Mouse (Mus musculus) midbrain, embryonic 12.5 days (tissue): Measurements from ENCODE around the gene Nectin4. TPM values are rescaled to one million over a fixed set of nuclear protein-coding genes. Genes with fewer than 3 reads are reported as not detected.

Experiments used
- ATAC-seq: fragments of 200-750 bp; cut with Nextera tagmentation; 2 replicates; pipeline ENCODE4 v1.8.0; 2017; ENCODE audit warnings: low read depth, moderate TSS enrichment, moderate library complexity; ENCODE audit not compliant: low FRiP score
- H3K27ac ChIP-seq: fragments of 300-500 bp; sonication (generic); replicated peaks from 2 replicates; pipeline ENCODE4 v1.5.1; 2016; ENCODE audit warnings: mild to moderate bottlenecking
- H3K27me3 ChIP-seq: fragments of 300-500 bp; sonication (generic); 2 replicates; pipeline ENCODE4 v1.6.1; 2016; ENCODE audit warnings: mild to moderate bottlenecking
- H3K36me3 ChIP-seq: fragments of 300-500 bp; sonication (generic); 2 replicates; pipeline ENCODE4 v1.6.1; 2016
- H3K4me1 ChIP-seq: fragments of 300-500 bp; sonication (generic); 2 replicates; pipeline ENCODE4 v1.6.1; 2016
- H3K4me2 ChIP-seq: fragments of 300-500 bp; sonication (generic); replicated peaks from 2 replicates; pipeline ENCODE4 v1.6.1; 2016; ENCODE audit warnings: mild to moderate bottlenecking, moderate library complexity
- H3K4me3 ChIP-seq: fragments of 300-500 bp; sonication (generic); 2 replicates; pipeline ENCODE4 v1.5.1; 2016; ENCODE audit warnings: mild to moderate bottlenecking
- H3K9ac ChIP-seq: fragments of 300-500 bp; sonication (generic); replicated peaks from 2 replicates; pipeline ENCODE4 v1.6.1; 2016; ENCODE audit warnings: mild to moderate bottlenecking, moderate library complexity
- H3K9me3 ChIP-seq: fragments of 300-500 bp; sonication (generic); 2 replicates; pipeline ENCODE4 v1.6.1; 2016; ENCODE audit warnings: mild to moderate bottlenecking
- WGBS: fragments of 180-500 bp; shearing (Covaris S2); methylation state at CpG from one replicate; pipeline ENCODE4 v1.1.7; 2016; 5-methylcytosine and 5-hydroxymethylcytosine counted together
- polyA plus RNA-seq: library from polyadenylated mRNA; unstranded; fragments of >200 nt; fragmentation: Nextera tagmentation; extraction: Ambion mirVana; gene quantifications from 2 replicates; pipeline ENCODE4 v1.2.1, GENCODE M21; 2016

Nectin4 gene
- polyA plus RNA-seq, 1 experiment from 2014 or later: 1.4 TPM

GRCm38 (mm10) chr1:171343922-171344677 is 25.8 kb upstream of the Nectin4 start:
- Histone ChIP-seq H3K4me2 (peak overlapping the region; percentile 82), H3K36me3 (peaks cover 45% of the 10 kb centered on the region), H3K4me3 (no peak overlapping the region), H3K27me3 (no peaks in the 10 kb centered on the region), H3K9ac (no peak overlapping the region), H3K4me1 (peaks cover 30% of the 10 kb centered on the region), H3K27ac (no peak overlapping the region), H3K9me3 (peaks cover 6% of the 10 kb centered on the region; the same call in 1 of the 2 replicates)
- whole genome bisulfite sequencing: 85% methylated on average over 8 of the region's 9 CpGs
- ATAC-seq: no peak

GRCm38 (mm10) chr1:171344715-171345114 is 25.2 kb upstream of the Nectin4 start:
- peaks cover 30% of the 10 kb centered on the region for H3K4me1 ChIP-seq
- H3K27ac ChIP-seq: no peak overlapping the region
- 77% methylated on average over 9 of the region's 9 CpGs for WGBS
- H3K9me3 ChIP-seq: peaks cover 6% of the 10 kb centered on the region; the same call in 1 of the 2 replicates
- H3K36me3 ChIP-seq: peaks cover 39% of the 10 kb centered on the region
- H3K4me3 ChIP-seq: peak overlapping the region; percentile 91
- peak overlapping the region; percentile 80; the same call in 1 of the 2 replicates for H3K9ac ChIP-seq
- peak overlapping the region; percentile 82 for H3K4me2 ChIP-seq
- no peaks in the 10 kb centered on the region for H3K27me3 ChIP-seq
- ATAC-seq: no peak

- Histone ChIP-seq H3K27me3 (no peaks in the 10 kb centered on the region), H3K4me1 (peaks cover 30% of the 10 kb centered on the region), H3K27ac (peak within 1 kb of the TSS; percentile 44), H3K9ac (peak within 1 kb of the TSS; percentile 80), H3K4me3 (peak within 1 kb of the TSS; percentile 91), H3K36me3 (peaks cover 32% of the 10 kb centered on the region), H3K9me3 (peaks cover 6% of the 10 kb centered on the region; the same call in 1 of the 2 replicates), H3K4me2 (peak within 1 kb of the TSS; percentile 82)
- under 1% methylated on average over 49 of the region's 53 CpGs for WGBS
- peak; percentile 96 for ATAC-seq
Observed at GRCm38 (mm10) chr1:171345225-171346094, 24.4 kb upstream of the Nectin4 start, which contains the start of the genes Nit1 and Pfdn2. Gene Nit1 (minus strand): TSS chr1:171345646. Gene Pfdn2 (plus strand): TSS chr1:171345670.

DNA sequence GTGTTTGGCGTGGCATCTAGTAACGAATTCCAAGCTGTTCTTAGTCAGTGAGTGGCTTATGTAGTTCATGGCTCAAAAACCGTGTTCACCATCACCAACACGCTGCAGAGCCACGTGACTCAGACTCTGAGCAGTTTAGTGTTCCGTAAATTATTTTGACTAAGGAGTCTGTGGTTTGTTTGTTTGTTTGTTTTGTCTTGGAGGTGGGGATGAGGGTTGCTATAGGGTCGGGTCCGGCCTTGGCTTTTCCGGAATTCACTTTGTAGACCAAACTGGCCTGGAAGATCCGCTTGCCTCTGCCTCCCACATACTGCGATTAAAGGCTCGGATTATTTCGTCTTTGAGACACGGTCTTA is 23.8 kb upstream of the Nectin4 start:
- no peaks in the 10 kb centered on the region for H3K27me3 ChIP-seq
- H3K27ac ChIP-seq: no peak overlapping the region
- peak overlapping the region; percentile 82 for H3K4me2 ChIP-seq
- H3K9ac ChIP-seq: peak overlapping the region; percentile 80
- H3K4me1 ChIP-seq: peaks cover 30% of the 10 kb centered on the region
- peaks cover 26% of the 10 kb centered on the region for H3K36me3 ChIP-seq
- WGBS: 2% methylated on average over 14 of the region's 14 CpGs
- H3K4me3 ChIP-seq: peak overlapping the region; percentile 91
- H3K9me3 ChIP-seq: peaks cover 6% of the 10 kb centered on the region; the same call in 1 of the 2 replicates
- no peak for ATAC-seq

DNA sequence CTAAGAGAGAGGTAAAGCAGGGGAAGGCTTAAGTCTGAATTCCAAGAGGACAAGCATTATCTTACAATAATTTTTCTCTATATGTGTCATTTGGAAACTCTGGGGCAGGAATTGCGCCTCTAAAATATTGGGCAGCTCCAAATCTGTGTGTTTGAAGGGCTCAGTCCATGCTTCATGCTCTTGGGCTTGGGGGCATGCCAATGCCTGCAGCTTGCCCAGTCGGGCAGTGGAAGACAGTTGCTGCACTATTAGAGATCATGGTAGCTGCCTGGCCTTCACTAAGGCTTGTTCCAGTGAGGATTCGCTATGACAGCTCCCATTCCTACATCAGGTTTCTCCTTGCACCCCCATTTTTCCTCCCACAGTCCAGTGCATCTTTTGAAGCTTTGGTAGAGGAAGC is 21.2 kb upstream of the Nectin4 start:
- Histone ChIP-seq H3K9me3 (peaks cover 6% of the 10 kb centered on the region; the same call in 1 of the 2 replicates), H3K9ac (no peak overlapping the region), H3K36me3 (no peaks in the 10 kb centered on the region), H3K27me3 (no peaks in the 10 kb centered on the region), H3K4me1 (peaks cover 29% of the 10 kb centered on the region), H3K4me3 (no peak overlapping the region), H3K4me2 (no peak overlapping the region), H3K27ac (no peak overlapping the region)
- 90% methylated on average over 3 of the region's 3 CpGs for WGBS
- ATAC-seq: no peak

GRCm38 (mm10) chr1:171349210-171349609 is 20.7 kb upstream of the Nectin4 start:
- no peak for ATAC-seq
- Histone ChIP-seq H3K9me3 (peaks cover 6% of the 10 kb centered on the region; the same call in 1 of the 2 replicates), H3K9ac (no peak overlapping the region), H3K4me3 (no peak overlapping the region), H3K4me2 (no peak overlapping the region), H3K4me1 (peaks cover 23% of the 10 kb centered on the region), H3K36me3 (no peaks in the 10 kb centered on the region), H3K27me3 (no peaks in the 10 kb centered on the region), H3K27ac (no peak overlapping the region)
- 93% methylated on average over 2 of the region's 2 CpGs for WGBS

GRCm38 (mm10) chr1:171355812-171356340 is 14.0 kb upstream of the Nectin4 start:
- ATAC-seq: no peak
- 71% methylated on average over 5 of the region's 5 CpGs for WGBS
- H3K4me1 ChIP-seq: peaks cover 13% of the 10 kb centered on the region

DNA sequence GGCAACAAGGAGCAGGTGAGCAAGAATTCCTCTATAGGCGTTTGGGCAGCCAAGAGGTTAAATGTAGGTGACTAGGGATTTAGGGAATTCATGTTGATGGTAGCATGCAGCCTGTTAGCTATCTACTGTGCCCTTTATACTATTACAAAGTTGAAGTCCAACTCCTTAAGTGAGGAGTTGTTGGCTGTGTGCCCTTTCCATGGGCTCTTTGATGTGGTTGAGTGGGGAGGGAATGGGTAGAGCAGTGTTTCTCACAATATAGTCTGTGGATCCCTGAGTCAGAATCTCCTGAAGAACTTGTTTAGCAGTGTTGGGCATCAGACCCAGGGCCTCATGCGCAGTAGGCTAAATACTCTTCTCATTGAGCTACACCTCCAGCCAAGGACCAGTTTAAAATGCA is 13.1 kb upstream of the Nectin4 start:
- Histone ChIP-seq H3K4me3 (no peak overlapping the region), H3K27ac (no peak overlapping the region), H3K27me3 (no peaks in the 10 kb centered on the region), H3K9ac (no peak overlapping the region), H3K4me2 (no peak overlapping the region), H3K4me1 (peaks cover 14% of the 10 kb centered on the region), H3K9me3 (no peaks in the 10 kb centered on the region), H3K36me3 (peaks cover 21% of the 10 kb centered on the region; the same call in 1 of the 2 replicates)
- no peak for ATAC-seq
- WGBS: 89% methylated on average over 2 of the region's 2 CpGs

More at GRCm38 (mm10) chr1:171355812-171356340, 14.0 kb upstream of the Nectin4 start:
- H3K4me2 ChIP-seq: no peak overlapping the region
- no peaks in the 10 kb centered on the region for H3K9me3 ChIP-seq
- H3K9ac ChIP-seq: no peak overlapping the region
- H3K36me3 ChIP-seq: peaks cover 21% of the 10 kb centered on the region; the same call in 1 of the 2 replicates
- no peak overlapping the region for H3K4me3 ChIP-seq
- H3K27me3 ChIP-seq: no peaks in the 10 kb centered on the region
- H3K27ac ChIP-seq: no peak overlapping the region

- no peak overlapping the region for H3K4me3 ChIP-seq
- no peak overlapping the region for H3K9ac ChIP-seq
- peaks cover 21% of the 10 kb centered on the region; the same call in 1 of the 2 replicates for H3K36me3 ChIP-seq
- no peak overlapping the region for H3K27ac ChIP-seq
- H3K27me3 ChIP-seq: no peaks in the 10 kb centered on the region
- H3K4me1 ChIP-seq: peaks cover 14% of the 10 kb centered on the region
- no peaks in the 10 kb centered on the region for H3K9me3 ChIP-seq
- no peak for ATAC-seq
- no peak overlapping the region for H3K4me2 ChIP-seq
- 83% methylated on average over 4 of the region's 4 CpGs for WGBS
Observed at GRCm38 (mm10) chr1:171358421-171358820, 11.5 kb upstream of the Nectin4 start.

GRCm38 (mm10) chr1:171360253-171360652 is 9.6 kb upstream of the Nectin4 start:
- Histone ChIP-seq H3K4me3 (peak overlapping the region; percentile 47), H3K27ac (peak overlapping the region; percentile 63), H3K9ac (peak overlapping the region; percentile 61), H3K4me2 (peak overlapping the region; percentile 76), H3K36me3 (peaks cover 21% of the 10 kb centered on the region; the same call in 1 of the 2 replicates), H3K27me3 (no peaks in the 10 kb centered on the region), H3K4me1 (peaks cover 14% of the 10 kb centered on the region), H3K9me3 (no peaks in the 10 kb centered on the region)
- 3% methylated on average over 26 of the region's 26 CpGs for WGBS
- no peak; the same call in 1 of the 2 replicates for ATAC-seq

DNA sequence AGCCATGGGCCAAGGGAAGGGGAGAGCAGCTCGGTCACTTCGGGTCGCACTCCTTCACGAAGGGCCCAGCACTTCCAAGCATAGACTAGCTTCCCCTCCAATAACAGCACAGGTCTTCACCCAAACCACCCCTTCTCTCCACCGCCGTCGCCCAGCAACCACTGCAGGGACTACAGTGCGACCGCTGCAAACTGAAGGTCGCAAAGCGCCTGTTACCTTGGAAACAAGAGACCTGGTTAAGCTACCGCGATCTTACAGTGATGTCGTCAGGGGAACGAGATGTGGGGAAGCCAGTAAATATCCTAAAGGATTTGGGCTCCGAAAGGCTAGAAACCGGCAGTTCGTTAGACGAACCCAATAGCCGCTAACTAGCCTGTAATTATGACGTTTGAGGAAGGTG is 9.2 kb upstream of the Nectin4 start, which contains the start of gene Klhdc9:
Gene Klhdc9 (minus strand): TSS at position 143 of the 400 bp plus-strand sequence.
- Histone ChIP-seq H3K9me3 (no peaks in the 10 kb centered on the region), H3K9ac (peak within 1 kb of the TSS; percentile 61), H3K4me3 (peak within 1 kb of the TSS; percentile 47), H3K36me3 (peaks cover 21% of the 10 kb centered on the region; the same call in 1 of the 2 replicates), H3K27ac (peak within 1 kb of the TSS; percentile 63), H3K4me1 (peaks cover 14% of the 10 kb centered on the region), H3K27me3 (no peaks in the 10 kb centered on the region), H3K4me2 (peak within 1 kb of the TSS; percentile 76)
- WGBS: under 1% methylated on average over 21 of the region's 21 CpGs
- peak; percentile 95 for ATAC-seq
